Mouse (Mus musculus) spleen, postnatal 10 days (tissue): ENCODE measurements around the gene Carmil3.

ENCODE experiments used
- DNase-seq, 2 experiments: peaks; one replicate each; pipeline ENCODE4 v3.0.0; 2021 to 2022; ENCODE audit warnings: low spot score in 2 of 2

The Carmil3 gene

GRCm38 (mm10) chr14:55540787-55541321 is 50.4 kb downstream of the Carmil3 start:
- peak; percentile 83 to 91 for DNase-seq

GRCm38 (mm10) chr14:55542268-55542667 is 51.8 kb downstream of the Carmil3 start:
- peak; percentile 54 to 81 for DNase-seq

GRCm38 (mm10) chr14:55544334-55544733 is 53.9 kb downstream of the Carmil3 start:
- no peak for DNase-seq

- DNase-seq, result no peak
Measured at GRCm38 (mm10) chr14:55550191-55550590, 59.7 kb downstream of the Carmil3 start.

GRCm38 (mm10) chr14:55551347-55551746 is 60.9 kb downstream of the Carmil3 start:
- no peak for DNase-seq

GRCm38 (mm10) chr14:55551794-55552193 is 61.3 kb downstream of the Carmil3 start:
- DNase-seq, result no peak

- DNase-seq, result no peak
Measured at GRCm38 (mm10) chr14:55554635-55555034, 64.2 kb downstream of the Carmil3 start.

GRCm38 (mm10) chr14:55555788-55556187 is 65.3 kb downstream of the Carmil3 start:
- no peak for DNase-seq

- peak; percentile 65 to 90 for DNase-seq
Measured at GRCm38 (mm10) chr14:55557003-55557402, 66.6 kb downstream of the Carmil3 start.

- no peak for DNase-seq
Measured at GRCm38 (mm10) chr14:55557587-55557986, 67.1 kb downstream of the Carmil3 start.
